Mouse (Mus musculus): ENCODE data around the gene Ccpg1. TPM values are rescaled to one million over a fixed set of nuclear protein-coding genes. Genes with fewer than 3 reads are reported as not detected.

Ccpg1 gene
- polyA plus RNA-seq, 1 experiment: 65.3 TPM

DNA sequence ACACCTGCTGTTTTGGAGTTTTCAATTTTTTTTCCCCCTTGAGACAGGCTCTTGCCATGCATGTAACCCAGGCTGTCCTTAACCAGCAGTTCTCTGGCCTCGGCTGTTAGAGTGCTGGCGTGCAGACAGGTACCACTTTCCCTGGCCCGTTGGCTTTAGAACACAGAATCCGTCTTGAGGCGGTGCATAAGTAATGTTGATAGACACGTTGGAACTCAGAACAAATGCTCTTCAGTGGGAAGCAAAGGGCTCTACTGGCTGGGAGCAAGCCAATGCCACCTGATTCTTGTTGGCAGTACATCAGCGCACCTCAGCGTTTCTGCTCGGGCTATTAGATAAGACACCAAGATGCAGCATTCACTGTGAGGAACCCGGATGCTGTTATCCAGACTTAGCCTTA lies 34.6 kb downstream of the Ccpg1 start:
- WGBS: 84% methylated on average over 10 of the region's 10 CpGs
- H3K27ac ChIP-seq (ENCODE audit: control insufficient read depth, insufficient read depth, low read depth, low read length, poor library complexity): no peak overlapping the region
- H3K4me3 ChIP-seq (replicated peaks; ENCODE audit: control insufficient read depth, low read depth, low read length): no peak overlapping the region
- H3K4me1 ChIP-seq (ENCODE audit: control insufficient read depth, insufficient read depth, low read length): no peaks in the 10 kb centered on the region
- no peak for TF ChIP-seq POLR2A (IDR thresholded peaks at IDR 0.05; ENCODE audit: borderline replicate concordance, control insufficient read depth, low read depth, low read length)
- TF ChIP-seq CTCF (IDR thresholded peaks at IDR 0.05; ENCODE audit: control insufficient read depth, insufficient read depth, low read length): no peak

DNA sequence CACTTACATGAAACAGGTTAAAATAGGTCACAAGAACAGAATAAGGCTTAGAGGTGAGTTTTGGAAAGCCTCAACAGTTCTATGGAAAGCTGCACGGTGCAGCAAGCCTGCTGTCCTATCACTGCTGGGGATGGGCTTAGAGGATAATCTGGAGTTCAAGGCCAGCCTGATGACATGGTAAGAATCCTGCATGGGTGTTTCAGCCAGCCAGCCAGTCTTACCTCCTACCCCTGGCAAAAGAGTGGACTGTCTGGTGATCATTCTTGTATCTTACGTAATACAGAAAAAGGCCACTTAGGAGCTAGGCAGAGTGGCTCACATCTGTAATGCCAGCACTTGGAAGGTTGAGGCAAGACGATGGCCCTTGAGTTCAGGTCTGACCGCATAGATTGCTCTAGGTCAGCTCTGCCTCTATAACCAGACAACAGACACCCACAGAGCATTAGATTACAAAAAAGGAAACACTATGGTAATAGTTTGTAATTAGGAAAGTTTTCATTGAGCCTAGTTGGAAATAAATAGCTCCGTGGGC lies 35.4 kb downstream of the Ccpg1 start:
- no peak overlapping the region for H3K4me3 ChIP-seq (replicated peaks; ENCODE audit: control insufficient read depth, low read depth, low read length)
- 87% methylated on average over 5 of the region's 5 CpGs for WGBS
- TF ChIP-seq CTCF (IDR thresholded peaks at IDR 0.05; ENCODE audit: control insufficient read depth, insufficient read depth, low read length) (no peak), POLR2A (IDR thresholded peaks at IDR 0.05; ENCODE audit: borderline replicate concordance, control insufficient read depth, low read depth, low read length) (no peak)
- no peak overlapping the region for H3K27ac ChIP-seq (ENCODE audit: control insufficient read depth, insufficient read depth, low read depth, low read length, poor library complexity)
- no peaks in the 10 kb centered on the region for H3K4me1 ChIP-seq (ENCODE audit: control insufficient read depth, insufficient read depth, low read length)

- TF ChIP-seq POLR2A (IDR thresholded peaks at IDR 0.05; ENCODE audit: borderline replicate concordance, control insufficient read depth, low read depth, low read length): no peak
- no peak for TF ChIP-seq CTCF (IDR thresholded peaks at IDR 0.05; ENCODE audit: control insufficient read depth, insufficient read depth, low read length)
- no peak overlapping the region for H3K27ac ChIP-seq (ENCODE audit: control insufficient read depth, insufficient read depth, low read depth, low read length, poor library complexity)
- H3K4me1 ChIP-seq (ENCODE audit: control insufficient read depth, insufficient read depth, low read length): no peaks in the 10 kb centered on the region; the same call in 1 of the 2 replicates
- H3K4me3 ChIP-seq (replicated peaks; ENCODE audit: control insufficient read depth, low read depth, low read length): no peak overlapping the region
- 73% methylated on average over 17 of the region's 17 CpGs for WGBS
Observed at GRCm38 (mm10) chr9:73025818-73026636, 40.8 kb downstream of the Ccpg1 start.

GRCm38 (mm10) chr9:73030443-73030842 lies 45.2 kb downstream of the Ccpg1 start:
- TF ChIP-seq CTCF (IDR thresholded peaks at IDR 0.05; ENCODE audit: control insufficient read depth, insufficient read depth, low read length): no peak
- no peak for TF ChIP-seq POLR2A (IDR thresholded peaks at IDR 0.05; ENCODE audit: borderline replicate concordance, control insufficient read depth, low read depth, low read length)
- no peak overlapping the region for H3K4me3 ChIP-seq (replicated peaks; ENCODE audit: control insufficient read depth, low read depth, low read length)
- WGBS: 49% methylated on average over 1 of the region's 1 CpGs
- peaks cover 2% of the 10 kb centered on the region; the same call in 1 of the 2 replicates for H3K4me1 ChIP-seq (ENCODE audit: control insufficient read depth, insufficient read depth, low read length)
- H3K27ac ChIP-seq (ENCODE audit: control insufficient read depth, insufficient read depth, low read depth, low read length, poor library complexity): peak overlapping the region; percentile 26; the same call in 1 of the 2 replicates

- H3K4me1 ChIP-seq (ENCODE audit: control insufficient read depth, insufficient read depth, low read length): peaks cover 2% of the 10 kb centered on the region; the same call in 1 of the 2 replicates
- H3K27ac ChIP-seq (ENCODE audit: control insufficient read depth, insufficient read depth, low read depth, low read length, poor library complexity): peak overlapping the region; percentile 51
- H3K4me3 ChIP-seq (replicated peaks; ENCODE audit: control insufficient read depth, low read depth, low read length): no peak overlapping the region
- 74% methylated on average over 4 of the region's 4 CpGs for WGBS
- TF ChIP-seq POLR2A (IDR thresholded peaks at IDR 0.05; ENCODE audit: borderline replicate concordance, control insufficient read depth, low read depth, low read length): no peak
- no peak for TF ChIP-seq CTCF (IDR thresholded peaks at IDR 0.05; ENCODE audit: control insufficient read depth, insufficient read depth, low read length)
Observed at GRCm38 (mm10) chr9:73031421-73031820, 46.2 kb downstream of the Ccpg1 start.

DNA sequence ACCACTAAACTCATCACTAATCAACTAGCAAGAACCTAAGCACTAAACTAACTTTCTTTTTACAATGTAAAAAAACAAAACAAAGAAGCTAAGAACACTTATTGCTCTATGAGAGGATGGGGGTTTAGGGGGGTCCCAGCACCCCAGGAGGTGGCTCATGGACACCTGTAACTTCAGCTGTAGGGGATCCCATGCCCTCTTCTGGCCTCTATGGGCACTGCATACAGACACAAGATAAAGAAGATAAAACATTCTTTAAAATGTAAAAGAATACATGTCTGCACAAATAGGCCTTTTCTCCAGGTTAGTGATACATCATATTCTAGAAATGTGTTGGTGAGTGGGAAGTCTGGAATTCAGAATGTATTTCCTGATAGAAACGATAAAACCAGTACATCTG lies 48.2 kb downstream of the Ccpg1 start:
- Histone ChIP-seq H3K4me3 (replicated peaks; ENCODE audit: control insufficient read depth, low read depth, low read length) (no peak overlapping the region), H3K4me1 (ENCODE audit: control insufficient read depth, insufficient read depth, low read length) (peaks cover 2% of the 10 kb centered on the region; the same call in 1 of the 2 replicates), H3K27ac (ENCODE audit: control insufficient read depth, insufficient read depth, low read depth, low read length, poor library complexity) (no peak overlapping the region)
- 93% methylated on average over 1 of the region's 1 CpGs for WGBS
- TF ChIP-seq POLR2A (IDR thresholded peaks at IDR 0.05; ENCODE audit: borderline replicate concordance, control insufficient read depth, low read depth, low read length) (no peak), CTCF (IDR thresholded peaks at IDR 0.05; ENCODE audit: control insufficient read depth, insufficient read depth, low read length) (no peak)

DNA sequence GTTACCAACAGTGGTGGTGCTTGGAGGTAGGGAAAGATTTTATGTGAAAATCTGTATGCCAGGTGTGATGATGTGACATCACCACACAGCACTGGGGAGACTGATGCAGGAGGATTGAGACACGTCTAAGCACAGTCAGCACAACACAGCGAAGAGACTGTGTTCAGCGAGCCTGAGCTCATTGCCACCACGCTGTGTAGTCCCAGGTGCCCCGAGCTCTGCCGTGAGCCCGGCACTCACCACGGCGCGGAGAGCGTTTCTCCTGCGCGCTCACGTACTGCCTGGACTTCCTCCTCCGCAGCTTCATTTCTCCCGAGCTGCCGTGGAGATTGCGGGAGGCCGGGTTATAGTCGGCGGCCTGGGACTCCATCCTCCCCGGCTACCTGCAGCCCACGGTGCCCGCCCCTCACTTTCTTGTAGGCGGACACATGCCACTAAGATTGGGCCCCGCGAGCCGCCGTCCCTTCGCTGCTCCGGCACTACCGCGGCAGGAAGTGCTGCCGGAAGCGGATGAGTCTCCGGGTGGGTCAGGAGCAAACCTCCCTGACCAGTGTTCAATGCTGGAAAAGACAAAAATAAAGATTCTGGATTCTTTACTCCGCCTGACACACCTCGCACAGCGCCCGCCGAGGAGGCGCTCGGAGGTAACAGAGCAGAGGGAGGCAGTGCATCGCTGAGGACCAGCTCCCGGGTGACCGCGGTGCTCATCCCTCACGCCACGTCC lies 54.2 kb downstream of the Ccpg1 start:
- Histone ChIP-seq H3K4me3 (replicated peaks; ENCODE audit: control insufficient read depth, low read depth, low read length) (peak overlapping the region; percentile 99), H3K4me1 (ENCODE audit: control insufficient read depth, insufficient read depth, low read length) (no peaks in the 10 kb centered on the region; the same call in 1 of the 2 replicates), H3K27ac (ENCODE audit: control insufficient read depth, insufficient read depth, low read depth, low read length, poor library complexity) (peak overlapping the region; percentile 77)
- TF ChIP-seq CTCF (IDR thresholded peaks at IDR 0.05; ENCODE audit: control insufficient read depth, insufficient read depth, low read length): no peak
- peak; percentile 69; the same call in 1 of the 2 replicates for TF ChIP-seq POLR2A (IDR thresholded peaks at IDR 0.05; ENCODE audit: borderline replicate concordance, control insufficient read depth, low read depth, low read length)
- whole genome bisulfite sequencing: under 1% methylated on average over 49 of the region's 49 CpGs

- peak within 1 kb of the TSS; percentile 77 for H3K27ac ChIP-seq (ENCODE audit: control insufficient read depth, insufficient read depth, low read depth, low read length, poor library complexity)
- no peaks in the 10 kb centered on the region; the same call in 1 of the 2 replicates for H3K4me1 ChIP-seq (ENCODE audit: control insufficient read depth, insufficient read depth, low read length)
- 25% methylated on average over 6 of the region's 6 CpGs for WGBS
- H3K4me3 ChIP-seq (replicated peaks; ENCODE audit: control insufficient read depth, low read depth, low read length): peak within 1 kb of the TSS; percentile 99
- TF ChIP-seq POLR2A (IDR thresholded peaks at IDR 0.05; ENCODE audit: borderline replicate concordance, control insufficient read depth, low read depth, low read length) (no peak), CTCF (IDR thresholded peaks at IDR 0.05; ENCODE audit: control insufficient read depth, insufficient read depth, low read length) (no peak)
Observed at GRCm38 (mm10) chr9:73040080-73040479, 54.9 kb downstream of the Ccpg1 start, which contains the start of gene Pigb. Gene Pigb (minus strand): TSS chr9:73040378.

Measured in bone marrow, adult 2 months (tissue).